Mouse (Mus musculus) limb, embryonic 10.5 days (tissue): ENCODE results near the gene Mrm2. TPM values are rescaled to one million over a fixed set of nuclear protein-coding genes. Genes with fewer than 3 reads are reported as not detected.

ENCODE experiments used
- DNase-seq: peaks from one replicate; pipeline ENCODE4 v3.0.0-alpha.2; 2017; ENCODE audit warnings: low spot score
- H3K27ac ChIP-seq: fragments of 300-500 bp; sonication (generic); 2 replicates; pipeline ENCODE4 v1.5.1; 2016; ENCODE audit warnings: mild to moderate bottlenecking
- H3K27me3 ChIP-seq: fragments of 300-500 bp; sonication (generic); 2 replicates; pipeline ENCODE4 v1.6.1; 2016; ENCODE audit warnings: low read depth, mild to moderate bottlenecking; ENCODE audit not compliant: poor library complexity, severe bottlenecking
- H3K36me3 ChIP-seq: fragments of 300-500 bp; sonication (generic); 2 replicates; pipeline ENCODE4 v1.6.1; 2016; ENCODE audit warnings: mild to moderate bottlenecking, moderate library complexity
- H3K4me1 ChIP-seq: fragments of 300-500 bp; sonication (generic); 2 replicates; pipeline ENCODE4 v1.6.1; 2016
- H3K4me3 ChIP-seq: fragments of 300-500 bp; sonication (generic); 2 replicates; pipeline ENCODE4 v1.5.1; 2016; ENCODE audit warnings: mild to moderate bottlenecking, moderate library complexity
- H3K9me3 ChIP-seq: fragments of 300-500 bp; sonication (generic); replicated peaks from 2 replicates; pipeline ENCODE4 v1.6.1; 2016; ENCODE audit warnings: mild to moderate bottlenecking
- WGBS: fragments of 180-500 bp; shearing (Covaris S2); methylation state at CpG from one replicate; pipeline ENCODE4 v1.1.7; 2016; 5-methylcytosine and 5-hydroxymethylcytosine counted together
- polyA plus RNA-seq: library from polyadenylated mRNA; unstranded; fragments of >200 nt; fragmentation: Nextera tagmentation; extraction: Ambion mirVana; gene quantifications from 2 replicates; pipeline ENCODE4 v1.2.1, GENCODE M21; 2016

Gene Mrm2
- polyA plus RNA-seq, 1 experiment from 2014 or later: 22.2 TPM

GRCm38 (mm10) chr5:140284011-140284410 lies 47.7 kb downstream of the Mrm2 start:
- Histone ChIP-seq H3K4me3 (no peak overlapping the region), H3K9me3 (no peaks in the 10 kb centered on the region), H3K4me1 (peaks cover 7% of the 10 kb centered on the region; the same call in 1 of the 2 replicates), H3K36me3 (peaks cover 90% of the 10 kb centered on the region), H3K27me3 (no peaks in the 10 kb centered on the region), H3K27ac (no peak overlapping the region)
- no peak for DNase-seq
- 96% methylated on average over 2 of the region's 2 CpGs for WGBS

GRCm38 (mm10) chr5:140282900-140283299 lies 48.8 kb downstream of the Mrm2 start:
- 95% methylated on average over 3 of the region's 3 CpGs for WGBS
- H3K4me1 ChIP-seq: peaks cover 7% of the 10 kb centered on the region; the same call in 1 of the 2 replicates
- H3K4me3 ChIP-seq: no peak overlapping the region
- H3K36me3 ChIP-seq: peaks cover 90% of the 10 kb centered on the region
- H3K27me3 ChIP-seq: no peaks in the 10 kb centered on the region
- H3K9me3 ChIP-seq: no peaks in the 10 kb centered on the region
- DNase-seq: no peak
- H3K27ac ChIP-seq: 0 out of 2 replicates have a peak overlapping the region, but pooled peaks have one; percentile 2

- no peak for DNase-seq
- Histone ChIP-seq H3K4me3 (no peak overlapping the region), H3K36me3 (peaks cover 90% of the 10 kb centered on the region), H3K27ac (0 out of 2 replicates have a peak overlapping the region, but pooled peaks have one; percentile 2), H3K9me3 (no peaks in the 10 kb centered on the region), H3K4me1 (peaks cover 7% of the 10 kb centered on the region; the same call in 1 of the 2 replicates), H3K27me3 (no peaks in the 10 kb centered on the region)
- 73% methylated on average over 8 of the region's 8 CpGs for WGBS
These were observed 49.3 kb downstream of the Mrm2 start for GRCm38 (mm10) chr5:140282376-140282775.

GRCm38 (mm10) chr5:140280205-140280604 lies 51.5 kb downstream of the Mrm2 start:
- Histone ChIP-seq H3K4me1 (peaks cover 7% of the 10 kb centered on the region; the same call in 1 of the 2 replicates), H3K36me3 (peaks cover 91% of the 10 kb centered on the region), H3K9me3 (no peaks in the 10 kb centered on the region), H3K27ac (no peak overlapping the region), H3K4me3 (no peak overlapping the region), H3K27me3 (no peaks in the 10 kb centered on the region)
- no peak for DNase-seq
- WGBS: 90% methylated on average over 9 of the region's 9 CpGs

Other genes starting within 250 kb of the Mrm2 start
- gene Mad1l1, start 10.3 kb downstream of the Mrm2 start, polyA plus RNA-seq: 68.7 and 68.9 TPM in 2 replicates
- 66.8 and 71.8 TPM in 2 replicates for gene Nudt1, start 10.2 kb downstream of the Mrm2 start, polyA plus RNA-seq
- gene Snx8, start 57.4 kb upstream of the Mrm2 start, polyA plus RNA-seq: 22.4 and 25.4 TPM in 2 replicates
- 201 and 231 TPM in 2 replicates for gene Eif3b, start 87.4 kb upstream of the Mrm2 start, polyA plus RNA-seq
- not detected in 2 replicates for gene Gm4869, start 113.7 kb upstream of the Mrm2 start, polyA plus RNA-seq
- gene Chst12, start 173.7 kb upstream of the Mrm2 start, polyA plus RNA-seq: 20.7 and 20.9 TPM in 2 replicates
- gene Grifin, start 233.2 kb upstream of the Mrm2 start, polyA plus RNA-seq: not detected in 2 replicates